Mouse (Mus musculus): Measurements from ENCODE around the gene Msh5.
"Not testable (repeated sequence)": the region's sequence is repeated elsewhere in the genome, so short reads cannot be mapped to it uniquely, and the experiment has no call there.

The Msh5 gene

GRCm38 (mm10) chr17:35013221-35013620 lies 33.3 kb downstream of the Msh5 start:
- DNase-seq (ENCODE audit: low read depth, low spot score), result no peak
- H3K36me3 ChIP-seq (ENCODE audit: control insufficient read depth, insufficient read depth, low read length, poor library complexity, severe bottlenecking), result peaks cover 33% of the 10 kb centered on the region
- no peaks in the 10 kb centered on the region for H3K27me3 ChIP-seq (ENCODE audit: control insufficient read depth, insufficient read depth, low read length, poor library complexity, severe bottlenecking)

- no peak for DNase-seq (ENCODE audit: low read depth, low spot score)
- Histone ChIP-seq H3K27me3 (ENCODE audit: control insufficient read depth, insufficient read depth, low read length, poor library complexity, severe bottlenecking) (no peaks in the 10 kb centered on the region), H3K36me3 (ENCODE audit: control insufficient read depth, insufficient read depth, low read length, poor library complexity, severe bottlenecking) (peaks cover 36% of the 10 kb centered on the region)
Observed at GRCm38 (mm10) chr17:35012430-35012829, 34.1 kb downstream of the Msh5 start.

GRCm38 (mm10) chr17:35011440-35011839 lies 35.1 kb downstream of the Msh5 start:
- no peaks in the 10 kb centered on the region for H3K27me3 ChIP-seq (ENCODE audit: control insufficient read depth, insufficient read depth, low read length, poor library complexity, severe bottlenecking)
- peaks cover 38% of the 10 kb centered on the region for H3K36me3 ChIP-seq (ENCODE audit: control insufficient read depth, insufficient read depth, low read length, poor library complexity, severe bottlenecking)
- no peak for DNase-seq (ENCODE audit: low read depth, low spot score)

GRCm38 (mm10) chr17:35009586-35009985 lies 37.0 kb downstream of the Msh5 start:
- no peak for DNase-seq (ENCODE audit: low read depth, low spot score)
- peaks cover 39% of the 10 kb centered on the region for H3K36me3 ChIP-seq (ENCODE audit: control insufficient read depth, insufficient read depth, low read length, poor library complexity, severe bottlenecking)
- no peaks in the 10 kb centered on the region for H3K27me3 ChIP-seq (ENCODE audit: control insufficient read depth, insufficient read depth, low read length, poor library complexity, severe bottlenecking)

GRCm38 (mm10) chr17:35007387-35007991 lies 39.1 kb downstream of the Msh5 start:
- H3K27me3 ChIP-seq (ENCODE audit: control insufficient read depth, insufficient read depth, low read length, poor library complexity, severe bottlenecking), result no peaks in the 10 kb centered on the region
- peak; percentile 43 for DNase-seq (ENCODE audit: low read depth, low spot score)
- H3K36me3 ChIP-seq (ENCODE audit: control insufficient read depth, insufficient read depth, low read length, poor library complexity, severe bottlenecking), result peaks cover 33% of the 10 kb centered on the region

- not testable (repeated sequence) for DNase-seq (ENCODE audit: low read depth, low spot score); H3K27me3 ChIP-seq (ENCODE audit: control insufficient read depth, insufficient read depth, low read length, poor library complexity, severe bottlenecking)
- peaks cover 28% of the 10 kb centered on the region for H3K36me3 ChIP-seq (ENCODE audit: control insufficient read depth, insufficient read depth, low read length, poor library complexity, severe bottlenecking)
Observed at GRCm38 (mm10) chr17:35005902-35006301, 40.6 kb downstream of the Msh5 start.

GRCm38 (mm10) chr17:35005158-35005557 lies 41.4 kb downstream of the Msh5 start:
- H3K27me3 ChIP-seq (ENCODE audit: control insufficient read depth, insufficient read depth, low read length, poor library complexity, severe bottlenecking), result no peaks in the 10 kb centered on the region

GRCm38 (mm10) chr17:35004075-35004717 lies 42.3 kb downstream of the Msh5 start:
- no peak for DNase-seq (ENCODE audit: low read depth, low spot score)
- Histone ChIP-seq H3K36me3 (ENCODE audit: control insufficient read depth, insufficient read depth, low read length, poor library complexity, severe bottlenecking) (peaks cover 24% of the 10 kb centered on the region), H3K27me3 (ENCODE audit: control insufficient read depth, insufficient read depth, low read length, poor library complexity, severe bottlenecking) (no peaks in the 10 kb centered on the region)

More at GRCm38 (mm10) chr17:35005158-35005557, 41.4 kb downstream of the Msh5 start:
- no peak for DNase-seq (ENCODE audit: low read depth, low spot score)
- H3K36me3 ChIP-seq (ENCODE audit: control insufficient read depth, insufficient read depth, low read length, poor library complexity, severe bottlenecking), result peaks cover 24% of the 10 kb centered on the region

GRCm38 (mm10) chr17:35003022-35003838 lies 43.3 kb downstream of the Msh5 start:
- H3K27me3 ChIP-seq (ENCODE audit: control insufficient read depth, insufficient read depth, low read length, poor library complexity, severe bottlenecking), result no peaks in the 10 kb centered on the region
- no peak for DNase-seq (ENCODE audit: low read depth, low spot score)

GRCm38 (mm10) chr17:35002153-35002865 lies 44.2 kb downstream of the Msh5 start:
- DNase-seq (ENCODE audit: low read depth, low spot score), result peak; percentile 22
- peaks cover 27% of the 10 kb centered on the region for H3K36me3 ChIP-seq (ENCODE audit: control insufficient read depth, insufficient read depth, low read length, poor library complexity, severe bottlenecking)

More at GRCm38 (mm10) chr17:35003022-35003838, 43.3 kb downstream of the Msh5 start:
- peaks cover 25% of the 10 kb centered on the region for H3K36me3 ChIP-seq (ENCODE audit: control insufficient read depth, insufficient read depth, low read length, poor library complexity, severe bottlenecking)

GRCm38 (mm10) chr17:35001452-35002152 lies 44.9 kb downstream of the Msh5 start:
- H3K36me3 ChIP-seq (ENCODE audit: control insufficient read depth, insufficient read depth, low read length, poor library complexity, severe bottlenecking), result peaks cover 25% of the 10 kb centered on the region
- peak; percentile 58 for DNase-seq (ENCODE audit: low read depth, low spot score)
- H3K27me3 ChIP-seq (ENCODE audit: control insufficient read depth, insufficient read depth, low read length, poor library complexity, severe bottlenecking), result no peaks in the 10 kb centered on the region

More at GRCm38 (mm10) chr17:35002153-35002865, 44.2 kb downstream of the Msh5 start:
- H3K27me3 ChIP-seq (ENCODE audit: control insufficient read depth, insufficient read depth, low read length, poor library complexity, severe bottlenecking), result no peaks in the 10 kb centered on the region

- Histone ChIP-seq H3K27me3 (ENCODE audit: control insufficient read depth, insufficient read depth, low read length, poor library complexity, severe bottlenecking) (no peaks in the 10 kb centered on the region), H3K36me3 (ENCODE audit: control insufficient read depth, insufficient read depth, low read length, poor library complexity, severe bottlenecking) (peaks cover 24% of the 10 kb centered on the region)
- peak; percentile 84 for DNase-seq (ENCODE audit: low read depth, low spot score)
Observed at GRCm38 (mm10) chr17:35000717-35001451, 45.7 kb downstream of the Msh5 start, which contains the start of gene Vars. Vars (plus strand) TSS chr17:35000987.

- H3K27me3 ChIP-seq (ENCODE audit: control insufficient read depth, insufficient read depth, low read length, poor library complexity, severe bottlenecking), result not testable (repeated sequence)
- DNase-seq (ENCODE audit: low read depth, low spot score), result peak; percentile 83
- peaks cover 19% of the 10 kb centered on the region for H3K36me3 ChIP-seq (ENCODE audit: control insufficient read depth, insufficient read depth, low read length, poor library complexity, severe bottlenecking)
Observed at GRCm38 (mm10) chr17:34999871-35000716, 46.5 kb downstream of the Msh5 start.

All from splenic B cell, adult 2 months (primary cell).